Mouse (Mus musculus): ENCODE measurements around the gene Ackr3. TPM values are rescaled to one million over a fixed set of nuclear protein-coding genes. Genes with fewer than 3 reads are reported as not detected.

Ackr3 gene
- 8.9 and 9.5 TPM in 2 replicates for polyA plus RNA-seq (2015; fragmentation: Nextera tagmentation; extraction: Ambion mirVana)

GRCm38 (mm10) chr1:90203783-90204690 lies at the start of gene Ackr3:
Gene Ackr3, plus strand, starts transcription at chr1:90203980.

Other genes with a start within 250 kb of the Ackr3 start
- gene Asb18, start 189.3 kb upstream of the Ackr3 start, polyA plus RNA-seq (2015; fragmentation: Nextera tagmentation; extraction: Ambion mirVana), result 0.76 and 0.93 TPM in 2 replicates
- 0.72 and 1.5 TPM in 2 replicates for gene Iqca, start 50.6 kb upstream of the Ackr3 start, polyA plus RNA-seq (2015; fragmentation: Nextera tagmentation; extraction: Ambion mirVana)

Measured in neural tube, postnatal 0 days (tissue).